Mouse (Mus musculus) kidney, postnatal 10 days (tissue): ENCODE data around the gene Cdhr5.

ENCODE experiments used
- DNase-seq: peaks from one replicate; pipeline ENCODE4 v3.0.0; 2021; ENCODE audit warnings: mixed read lengths

Cdhr5 gene

GRCm38 (mm10) chr7:141276546-141276945, at the start of gene Cdhr5:
Gene Cdhr5 (minus strand): TSS chr7:141276786.
- peak; percentile 72 for DNase-seq

- no peak for DNase-seq
These were observed 48.1 kb upstream of the Cdhr5 start for GRCm38 (mm10) chr7:141324686-141325085.

- no peak for DNase-seq
These were observed 42.9 kb upstream of the Cdhr5 start for GRCm38 (mm10) chr7:141319446-141319845.

GRCm38 (mm10) chr7:141317619-141318132, 41.1 kb upstream of the Cdhr5 start:
- DNase-seq, result no peak

- peak; percentile 75 for DNase-seq
These were observed 39.4 kb upstream of the Cdhr5 start for GRCm38 (mm10) chr7:141315974-141316373.

- no peak for DNase-seq
These were observed 38.5 kb upstream of the Cdhr5 start for GRCm38 (mm10) chr7:141315076-141315475.

GRCm38 (mm10) chr7:141314416-141314815, 37.8 kb upstream of the Cdhr5 start:
- no peak for DNase-seq

GRCm38 (mm10) chr7:141304537-141304936, 28.0 kb upstream of the Cdhr5 start:
- no peak for DNase-seq

GRCm38 (mm10) chr7:141302702-141303268, 26.2 kb upstream of the Cdhr5 start:
- no peak for DNase-seq

GRCm38 (mm10) chr7:141301386-141301785, 24.8 kb upstream of the Cdhr5 start:
- DNase-seq, result no peak

- DNase-seq, result no peak
These were observed 22.6 kb upstream of the Cdhr5 start for GRCm38 (mm10) chr7:141299175-141299574.

- DNase-seq, result no peak
These were observed 21.5 kb upstream of the Cdhr5 start for GRCm38 (mm10) chr7:141297926-141298650.

GRCm38 (mm10) chr7:141294479-141294878, 17.9 kb upstream of the Cdhr5 start:
- no peak for DNase-seq

GRCm38 (mm10) chr7:141293852-141294471, 17.4 kb upstream of the Cdhr5 start:
- peak; percentile 60 for DNase-seq

GRCm38 (mm10) chr7:141292583-141293388, 16.2 kb upstream of the Cdhr5 start:
- no peak for DNase-seq

GRCm38 (mm10) chr7:141291921-141292582, 15.5 kb upstream of the Cdhr5 start, which contains the start of gene Drd4:
Gene Drd4 (plus strand): TSS chr7:141292006.
- peak; percentile 62 for DNase-seq

- no peak for DNase-seq
These were observed 11.5 kb upstream of the Cdhr5 start for GRCm38 (mm10) chr7:141288042-141288441.

GRCm38 (mm10) chr7:141282756-141283155, 6.2 kb upstream of the Cdhr5 start:
- no peak for DNase-seq

GRCm38 (mm10) chr7:141281442-141281841, 4.9 kb upstream of the Cdhr5 start:
- no peak for DNase-seq

GRCm38 (mm10) chr7:141278766-141279590, 2.4 kb upstream of the Cdhr5 start, which contains the start of gene Sct:
Gene Sct (minus strand): TSS chr7:141279133.
- peak; percentile 63 for DNase-seq
